Mouse (Mus musculus): ENCODE data around the gene Btbd35f11. TPM values are rescaled to one million over a fixed set of nuclear protein-coding genes. Genes with fewer than 3 reads are reported as not detected.
A peak's percentile ranks its signal among the peaks of the same experiment; 100 is the strongest.
"Not testable (repeated sequence)": the region's sequence is repeated elsewhere in the genome, so short reads cannot be mapped to it uniquely, and the experiment has no call there.

Btbd35f11 gene
- not detected for total RNA-seq (2021)
- long read RNA-seq, result 0 reads

DNA sequence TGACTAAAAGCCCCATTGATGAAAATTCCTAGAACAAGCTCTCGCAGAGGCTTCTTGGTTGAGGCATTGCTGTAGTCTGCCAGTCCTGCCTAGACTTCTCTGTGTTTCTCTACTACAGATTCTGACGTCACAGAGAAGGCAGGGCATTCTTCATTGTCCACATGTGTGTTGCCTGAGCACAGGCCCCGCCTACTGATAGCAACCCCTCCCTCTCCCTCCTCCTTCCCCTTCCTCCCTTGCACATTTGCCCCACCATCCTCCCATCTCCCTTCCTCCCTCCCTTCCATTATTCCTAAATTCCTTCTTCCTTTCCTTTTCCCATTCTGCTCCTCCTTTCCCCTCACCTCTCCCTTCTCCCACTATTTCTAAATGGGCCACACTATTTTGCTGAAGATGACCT lies at the start of gene Btbd35f11:
TSS of gene Btbd35f11 (minus strand) at position 101 of the 400 bp plus-strand sequence.
- not testable (repeated sequence) for DNase-seq (ENCODE audit: low spot score in 2 of 2)

DNA sequence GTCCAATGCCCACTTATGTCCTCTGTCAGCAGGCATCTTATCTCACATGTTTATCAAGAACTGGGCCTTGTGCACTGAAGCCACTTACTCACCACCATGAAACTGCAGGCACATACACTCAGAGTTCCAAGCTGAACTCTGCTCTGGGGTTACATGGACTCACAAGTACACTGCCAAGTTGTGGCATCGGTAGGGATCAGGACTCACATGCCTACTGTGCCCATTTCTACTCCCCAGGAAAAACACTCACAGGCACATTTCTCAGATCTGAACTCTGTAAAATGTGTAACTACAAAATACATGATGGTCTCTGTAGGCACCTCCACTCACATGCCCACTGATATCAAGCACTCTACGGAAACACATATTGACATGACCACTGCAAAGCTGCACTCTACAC lies 33.5 kb downstream of the Btbd35f11 start:
- peak in 1 of 2 experiments; percentile 5 for DNase-seq (ENCODE audit: low spot score in 2 of 2)

Other genes starting within 250 kb of the Btbd35f11 start
- gene Btbd35f24, start 247.9 kb downstream of the Btbd35f11 start, total RNA-seq (2021), result not detected